Mouse (Mus musculus) myocyte (in vitro differentiated cells): ENCODE measurements around the gene Nrd1.

ENCODE experiments used
- CEBPB ChIP-seq: IDR thresholded peaks from 2 replicates; pipeline ENCODE4 v1.6.1; 2011; ENCODE audit warnings: mild to moderate bottlenecking, moderate library complexity; ENCODE audit not compliant: poor library complexity, insufficient read depth, severe bottlenecking
- E2F4 ChIP-seq: IDR thresholded peaks from one replicate; pipeline ENCODE4 v1.6.1; 2011; ENCODE audit warnings: mild to moderate bottlenecking, control low read depth, moderate library complexity; ENCODE audit not compliant: insufficient read depth
- MAX ChIP-seq: IDR thresholded peaks from one replicate; pipeline ENCODE4 v1.6.1; 2011; ENCODE audit warnings: low read depth, mild to moderate bottlenecking, control low read depth
- MYOD1 ChIP-seq, 3 experiments: IDR thresholded peaks; one replicate each; pipeline ENCODE4 v1.6.1; 2011; ENCODE audit warnings: control low read depth in 2 of 3, low read depth in 2 of 3, mild to moderate bottlenecking in 2 of 3, moderate library complexity in 1 of 3; ENCODE audit not compliant: insufficient read length in 2 of 3, control insufficient read depth in 1 of 3
- MYOG ChIP-seq, 3 experiments: IDR thresholded peaks; one replicate each; pipeline ENCODE4 v1.6.1; 2011; ENCODE audit warnings: control low read depth in 2 of 3, low read depth in 2 of 3, mild to moderate bottlenecking in 2 of 3; ENCODE audit not compliant: insufficient read length in 2 of 3, control insufficient read depth in 1 of 3, insufficient read depth in 1 of 3
- POLR2A ChIP-seq: IDR thresholded peaks from one replicate; pipeline ENCODE4 v1.6.1; 2011; ENCODE audit warnings: low read depth, mild to moderate bottlenecking, control low read depth, moderate library complexity; ENCODE audit not compliant: insufficient read length
- POLR2AphosphoS2 ChIP-seq: IDR thresholded peaks from one replicate; pipeline ENCODE4 v1.6.1; 2011; ENCODE audit warnings: low read depth, control low read depth; ENCODE audit not compliant: insufficient read length
- REST ChIP-seq: IDR thresholded peaks from one replicate; pipeline ENCODE4 v1.6.1; 2011; ENCODE audit warnings: mild to moderate bottlenecking, control low read depth, moderate library complexity; ENCODE audit not compliant: insufficient read depth, insufficient read length
- TCF12 ChIP-seq: IDR thresholded peaks from one replicate; pipeline ENCODE4 v1.6.1; 2011; ENCODE audit warnings: mild to moderate bottlenecking, control low read depth; ENCODE audit not compliant: poor library complexity, insufficient read depth, severe bottlenecking
- USF1 ChIP-seq: IDR thresholded peaks from one replicate; pipeline ENCODE4 v1.6.1; 2011; ENCODE audit warnings: low read depth, mild to moderate bottlenecking, control low read depth, moderate library complexity

GRCm38 (mm10) chr4:108986833-108987472, 13.5 kb upstream of the Nrd1 start:
- no peak for TF ChIP-seq TCF12
- no peak for TF ChIP-seq CEBPB
- no peak for TF ChIP-seq POLR2A
- TF ChIP-seq E2F4: no peak
- no peak for TF ChIP-seq POLR2AphosphoS2
- TF ChIP-seq MAX: no peak
- no peak for TF ChIP-seq USF1
- TF ChIP-seq MYOD1 (IDR thresholded peaks at IDR 0.05; ENCODE audit: control insufficient read depth in 1 of 3, insufficient read length in 2 of 3, low read depth in 2 of 3): no peak
- no peak for TF ChIP-seq MYOG (IDR thresholded peaks at IDR 0.05; ENCODE audit: control insufficient read depth in 1 of 3, insufficient read depth in 1 of 3, insufficient read length in 2 of 3, low read depth in 2 of 3)
- TF ChIP-seq REST: no peak
